Mouse (Mus musculus): ENCODE results near the gene Erp44.

DNA sequence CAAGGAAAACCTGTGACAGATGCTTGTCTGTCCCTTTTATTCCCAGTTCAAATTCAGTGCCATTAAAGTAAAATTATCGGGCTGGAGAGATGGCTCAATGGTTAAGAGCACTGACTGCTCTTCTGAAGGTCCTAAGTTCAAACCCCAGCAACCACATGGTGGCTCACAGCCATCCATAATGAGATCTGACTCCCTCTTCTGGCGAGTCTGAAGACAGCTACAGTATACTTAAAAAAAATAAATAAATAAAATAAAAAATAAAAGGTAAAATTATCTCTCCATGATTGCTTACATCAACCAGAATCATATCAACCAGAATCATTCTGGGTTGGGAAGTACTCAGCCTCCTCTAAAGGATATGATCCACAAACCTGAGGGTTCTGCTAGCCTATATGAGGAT is 48.7 kb upstream of the Erp44 start:
- TF ChIP-seq CTCF (IDR thresholded peaks at IDR 0.05; ENCODE audit: extremely low read depth, insufficient read depth, insufficient read length, insufficient replicate concordance) = no peak
- no peak for TF ChIP-seq POLR2A (IDR thresholded peaks at IDR 0.05; ENCODE audit: low read depth, low read length)
